Mouse (Mus musculus): ENCODE measurements around the gene Bves. TPM values are rescaled to one million over a fixed set of nuclear protein-coding genes. Genes with fewer than 3 reads are reported as not detected.
A peak's percentile ranks its signal among the peaks of the same experiment; 100 is the strongest.
"Not testable (repeated sequence)": the region's sequence is repeated elsewhere in the genome, so short reads cannot be mapped to it uniquely, and the experiment has no call there.

The Bves gene
- polyA plus RNA-seq, 1 experiment from 2014 or later, result 71.7 TPM

DNA sequence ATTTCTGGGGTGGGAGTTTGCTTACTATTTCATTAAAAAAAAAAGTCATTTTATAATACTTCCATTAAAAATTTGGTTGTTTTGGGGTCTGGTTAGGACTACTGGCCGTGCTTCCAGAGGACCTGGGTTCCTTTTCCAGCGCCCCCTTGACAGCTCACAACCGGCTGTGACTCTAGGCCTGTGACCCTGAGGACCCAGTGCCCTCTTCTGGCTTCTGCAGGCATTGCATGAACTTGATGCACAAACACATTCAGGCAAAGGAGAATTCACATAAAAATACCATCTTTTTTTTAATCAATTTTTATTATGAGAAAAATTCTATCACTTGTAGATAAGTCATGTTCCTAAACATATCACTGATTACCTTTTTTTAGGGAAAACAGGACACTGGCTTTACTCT lies 12.6 kb downstream of the Bves start:
- H3K4me3 ChIP-seq; H3K9ac ChIP-seq; H3K9me3 ChIP-seq; H3K4me2 ChIP-seq; H3K27ac ChIP-seq (replicated peaks); H3K4me1 ChIP-seq; H3K27me3 ChIP-seq (replicated peaks); ATAC-seq (ENCODE audit: extremely low read depth, insufficient number of reproducible peaks, low FRiP score, low TSS enrichment): not testable (repeated sequence)
- peaks cover 91% of the 10 kb centered on the region for H3K36me3 ChIP-seq
- 76% methylated on average over 3 of the region's 3 CpGs for WGBS

DNA sequence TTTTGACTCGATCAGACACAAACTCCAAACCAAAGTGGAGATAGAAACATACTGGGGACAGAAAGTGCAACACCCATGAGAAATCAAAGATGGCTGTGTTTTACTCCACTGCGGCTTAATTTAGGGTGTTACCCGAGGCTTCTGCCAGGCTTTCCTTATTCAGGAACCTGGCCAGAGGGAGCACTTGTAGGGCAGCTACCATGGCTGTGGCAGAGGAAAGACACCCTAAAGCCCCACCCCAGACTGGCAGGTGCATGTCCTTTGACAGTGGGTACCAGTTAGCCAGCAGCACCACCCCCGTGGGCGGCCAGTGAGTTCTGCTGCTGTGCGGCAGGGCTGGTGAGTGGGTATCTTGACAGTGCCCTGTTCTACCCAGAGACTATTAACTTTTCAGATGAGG lies 20.5 kb downstream of the Bves start:
- Histone ChIP-seq H3K27me3 (replicated peaks) (no peaks in the 10 kb centered on the region), H3K4me1 (no peaks in the 10 kb centered on the region), H3K4me3 (no peak overlapping the region), H3K27ac (replicated peaks) (no peak overlapping the region), H3K4me2 (no peak overlapping the region), H3K9ac (no peak overlapping the region), H3K9me3 (no peaks in the 10 kb centered on the region), H3K36me3 (peaks cover 91% of the 10 kb centered on the region)
- WGBS, result 81% methylated on average over 6 of the region's 6 CpGs
- no peak for ATAC-seq (ENCODE audit: extremely low read depth, insufficient number of reproducible peaks, low FRiP score, low TSS enrichment)

DNA sequence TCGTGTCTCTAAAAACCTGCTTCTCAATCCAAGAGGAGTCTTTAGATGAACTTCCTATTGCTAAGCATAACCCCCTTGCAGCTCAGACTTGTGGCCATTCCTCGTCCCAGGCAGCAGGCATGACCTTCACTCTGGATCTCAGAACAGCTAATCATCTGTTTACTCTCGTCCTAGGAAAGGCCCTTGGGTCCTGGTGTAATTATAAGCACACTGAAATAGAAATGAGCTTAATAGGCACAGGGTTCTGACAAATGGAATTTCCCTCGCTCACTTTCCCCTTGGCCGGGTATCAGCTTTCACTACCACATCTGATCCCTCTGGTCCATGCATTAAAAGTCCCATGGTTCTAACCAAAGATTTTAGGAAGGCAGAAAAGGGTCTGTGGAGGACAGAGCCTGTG lies 27.8 kb downstream of the Bves start:
- 31% methylated on average over 5 of the region's 5 CpGs for WGBS

GRCm38 (mm10) chr10:45366987-45367705 lies 31.6 kb downstream of the Bves start:
- WGBS, result 85% methylated on average over 17 of the region's 17 CpGs
- H3K9ac ChIP-seq, result no peak overlapping the region
- H3K36me3 ChIP-seq, result peaks cover 83% of the 10 kb centered on the region

More for the DNA sequence above, 27.8 kb downstream of the Bves start:
- Histone ChIP-seq H3K9me3 (no peaks in the 10 kb centered on the region), H3K4me2 (no peak overlapping the region), H3K4me1 (peaks cover 29% of the 10 kb centered on the region), H3K27ac (replicated peaks) (peak overlapping the region; percentile 80), H3K27me3 (replicated peaks) (no peaks in the 10 kb centered on the region), H3K4me3 (no peak overlapping the region), H3K36me3 (peaks cover 85% of the 10 kb centered on the region), H3K9ac (0 out of 2 replicates have a peak overlapping the region, but pooled peaks have one; percentile 2)
- ATAC-seq (ENCODE audit: extremely low read depth, insufficient number of reproducible peaks, low FRiP score, low TSS enrichment), result peak; percentile 44; the same call in 1 of the 2 replicates

DNA sequence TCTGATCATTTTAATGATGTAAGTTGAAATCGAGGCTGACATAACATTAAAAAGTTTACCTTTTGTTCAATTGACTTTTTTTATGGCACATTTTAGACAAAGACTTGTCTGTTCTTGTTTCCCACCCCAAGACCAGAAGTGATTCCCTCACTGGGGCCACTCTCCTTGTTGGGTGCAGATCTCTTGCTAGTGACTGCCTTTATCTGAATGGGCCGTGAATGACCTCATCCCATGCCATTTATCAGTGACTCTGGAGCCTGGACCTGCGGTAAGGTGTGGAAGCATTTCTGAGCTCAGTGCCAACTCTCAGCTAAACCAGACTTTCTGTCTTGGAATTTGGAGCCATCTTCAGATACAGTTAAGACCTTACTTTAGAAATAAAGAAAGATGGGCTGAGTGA lies 34.1 kb downstream of the Bves start:
- H3K4me1 ChIP-seq, result peaks cover 18% of the 10 kb centered on the region
- no peaks in the 10 kb centered on the region for H3K27me3 ChIP-seq (replicated peaks)
- no peaks in the 10 kb centered on the region for H3K9me3 ChIP-seq
- peaks cover 69% of the 10 kb centered on the region for H3K36me3 ChIP-seq
- no peak for ATAC-seq (ENCODE audit: extremely low read depth, insufficient number of reproducible peaks, low FRiP score, low TSS enrichment)
- H3K4me2 ChIP-seq, result no peak overlapping the region
- no peak overlapping the region for H3K9ac ChIP-seq
- 0 out of 2 replicates have a peak overlapping the region, but pooled peaks have one; percentile 36 for H3K27ac ChIP-seq (replicated peaks)
- H3K4me3 ChIP-seq, result no peak overlapping the region
- 44% methylated on average over 3 of the region's 3 CpGs for WGBS

More at GRCm38 (mm10) chr10:45366987-45367705, 31.6 kb downstream of the Bves start:
- Histone ChIP-seq H3K4me1 (peaks cover 36% of the 10 kb centered on the region), H3K27me3 (replicated peaks) (no peaks in the 10 kb centered on the region), H3K9me3 (no peaks in the 10 kb centered on the region), H3K4me3 (no peak overlapping the region), H3K27ac (replicated peaks) (no peak overlapping the region), H3K4me2 (no peak overlapping the region)
- ATAC-seq (ENCODE audit: extremely low read depth, insufficient number of reproducible peaks, low FRiP score, low TSS enrichment), result no peak

GRCm38 (mm10) chr10:45370545-45370944 lies 35.0 kb downstream of the Bves start:
- H3K27ac ChIP-seq (replicated peaks), result no peak overlapping the region
- H3K36me3 ChIP-seq, result peaks cover 60% of the 10 kb centered on the region
- H3K9me3 ChIP-seq, result no peaks in the 10 kb centered on the region
- no peak overlapping the region for H3K9ac ChIP-seq
- H3K4me3 ChIP-seq, result no peak overlapping the region
- H3K4me1 ChIP-seq, result peaks cover 18% of the 10 kb centered on the region
- H3K27me3 ChIP-seq (replicated peaks), result no peaks in the 10 kb centered on the region
- no peak overlapping the region for H3K4me2 ChIP-seq
- 68% methylated on average over 2 of the region's 2 CpGs for WGBS
- ATAC-seq (ENCODE audit: extremely low read depth, insufficient number of reproducible peaks, low FRiP score, low TSS enrichment), result no peak

DNA sequence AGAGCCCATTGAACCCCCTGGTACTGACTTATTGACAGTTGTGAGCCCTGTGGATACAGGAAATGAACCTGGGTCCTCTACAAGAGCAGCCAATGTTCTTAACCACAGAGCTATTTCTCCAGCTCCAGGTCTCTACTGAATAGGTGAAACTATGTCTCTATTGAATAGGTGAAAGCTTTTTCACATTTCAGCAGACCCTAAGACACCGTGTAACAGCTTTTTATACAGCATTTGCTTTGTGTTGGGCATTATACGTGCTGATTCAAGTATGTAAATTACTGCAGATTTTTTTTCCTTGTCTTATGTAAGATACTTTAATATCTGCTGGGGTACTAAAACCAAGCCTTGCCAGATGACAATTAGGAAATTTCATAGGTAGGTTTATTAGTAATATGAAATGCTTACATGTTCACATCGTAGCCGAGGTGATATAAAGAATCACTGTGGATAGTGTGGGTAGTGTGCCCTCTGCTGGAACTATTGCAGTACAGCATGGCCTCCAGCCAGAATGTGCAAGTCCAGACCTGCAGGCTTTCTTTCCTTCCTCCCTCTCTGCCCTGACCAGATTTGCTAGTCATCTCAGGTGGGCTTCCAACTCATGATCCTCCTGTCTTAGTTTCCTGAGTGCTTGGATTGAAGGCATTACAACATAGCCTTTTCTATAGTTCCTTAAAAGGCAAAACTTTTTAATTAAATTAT lies 37.6 kb downstream of the Bves start:
- Histone ChIP-seq H3K27ac (replicated peaks) (no peak overlapping the region), H3K27me3 (replicated peaks) (no peaks in the 10 kb centered on the region), H3K4me3 (no peak overlapping the region), H3K9me3 (no peaks in the 10 kb centered on the region), H3K9ac (no peak overlapping the region), H3K4me2 (no peak overlapping the region), H3K36me3 (peaks cover 35% of the 10 kb centered on the region), H3K4me1 (peaks cover 25% of the 10 kb centered on the region)
- 47% methylated on average over 4 of the region's 4 CpGs for WGBS
- ATAC-seq (ENCODE audit: extremely low read depth, insufficient number of reproducible peaks, low FRiP score, low TSS enrichment), result no peak

GRCm38 (mm10) chr10:45378269-45378668 lies 42.7 kb downstream of the Bves start:
- no peak for ATAC-seq (ENCODE audit: extremely low read depth, insufficient number of reproducible peaks, low FRiP score, low TSS enrichment)
- Histone ChIP-seq H3K27me3 (replicated peaks) (no peaks in the 10 kb centered on the region), H3K4me3 (no peak overlapping the region), H3K36me3 (peaks cover 6% of the 10 kb centered on the region; the same call in 1 of the 2 replicates), H3K4me1 (peaks cover 10% of the 10 kb centered on the region), H3K9me3 (no peaks in the 10 kb centered on the region), H3K27ac (replicated peaks) (no peak overlapping the region), H3K4me2 (no peak overlapping the region), H3K9ac (no peak overlapping the region)
- 63% methylated on average over 3 of the region's 3 CpGs for WGBS

- no peaks in the 10 kb centered on the region for H3K9me3 ChIP-seq
- peaks cover 6% of the 10 kb centered on the region; the same call in 1 of the 2 replicates for H3K36me3 ChIP-seq
- peaks cover 6% of the 10 kb centered on the region for H3K4me1 ChIP-seq
- no peak for ATAC-seq (ENCODE audit: extremely low read depth, insufficient number of reproducible peaks, low FRiP score, low TSS enrichment)
- no peak overlapping the region for H3K4me2 ChIP-seq
- no peak overlapping the region for H3K4me3 ChIP-seq
- no peaks in the 10 kb centered on the region for H3K27me3 ChIP-seq (replicated peaks)
- no peak overlapping the region for H3K9ac ChIP-seq
- no peak overlapping the region for H3K27ac ChIP-seq (replicated peaks)
Observed at GRCm38 (mm10) chr10:45381937-45382636, 46.5 kb downstream of the Bves start.

DNA sequence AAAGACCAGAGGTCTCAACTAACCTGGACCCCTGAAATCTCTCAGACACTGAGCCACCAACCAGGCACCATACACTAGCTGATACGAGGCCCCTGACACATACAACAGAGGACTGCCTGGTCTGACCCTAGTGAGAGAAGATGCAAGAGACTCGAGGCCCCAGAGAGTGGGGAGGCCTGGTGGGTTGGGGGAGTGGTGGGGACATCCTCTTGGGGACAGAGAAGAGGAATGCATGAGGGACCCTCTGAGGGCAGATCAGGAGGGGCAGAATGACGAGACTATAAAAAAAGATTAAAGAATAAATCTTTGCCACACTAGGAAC lies 47.0 kb downstream of the Bves start:
- H3K4me1 ChIP-seq, result peaks cover 5% of the 10 kb centered on the region
- H3K4me3 ChIP-seq, result no peak overlapping the region
- no peaks in the 10 kb centered on the region for H3K9me3 ChIP-seq
- WGBS, result 52% methylated on average over 3 of the region's 3 CpGs
- ATAC-seq (ENCODE audit: extremely low read depth, insufficient number of reproducible peaks, low FRiP score, low TSS enrichment), result no peak
- H3K36me3 ChIP-seq, result peaks cover 6% of the 10 kb centered on the region; the same call in 1 of the 2 replicates
- H3K27me3 ChIP-seq (replicated peaks), result no peaks in the 10 kb centered on the region
- H3K4me2 ChIP-seq, result no peak overlapping the region
- H3K9ac ChIP-seq, result no peak overlapping the region
- no peak overlapping the region for H3K27ac ChIP-seq (replicated peaks)

DNA sequence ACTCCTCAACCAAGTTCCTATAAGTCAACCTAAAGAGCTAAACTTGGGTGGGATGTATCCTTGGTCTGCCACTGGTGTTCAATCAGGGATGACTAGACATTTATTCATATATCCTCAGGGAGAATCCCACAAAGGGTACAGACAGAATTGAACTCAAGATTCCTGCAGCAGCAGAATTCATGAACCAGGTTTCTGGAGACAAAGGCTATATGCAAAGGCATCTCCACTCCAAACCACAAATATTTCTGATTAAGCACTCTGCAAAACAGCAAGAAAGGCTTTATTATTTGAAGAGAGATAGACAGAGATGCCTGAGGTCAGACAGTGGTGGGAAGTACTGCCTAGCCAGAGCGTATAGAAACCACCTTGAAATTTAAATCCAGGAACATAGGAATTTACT lies 62.6 kb downstream of the Bves start:
- Histone ChIP-seq H3K36me3 (no peaks in the 10 kb centered on the region), H3K4me2 (no peak overlapping the region), H3K4me1 (no peaks in the 10 kb centered on the region), H3K9ac (no peak overlapping the region), H3K9me3 (no peaks in the 10 kb centered on the region), H3K27ac (replicated peaks) (no peak overlapping the region), H3K4me3 (no peak overlapping the region), H3K27me3 (replicated peaks) (no peaks in the 10 kb centered on the region)
- 90% methylated on average over 1 of the region's 1 CpGs for WGBS
- ATAC-seq (ENCODE audit: extremely low read depth, insufficient number of reproducible peaks, low FRiP score, low TSS enrichment), result no peak
